Mouse (Mus musculus) liver, embryonic 12.5 days (tissue): ENCODE measurements around the gene Fam53b. TPM values are rescaled to one million over a fixed set of nuclear protein-coding genes. Genes with fewer than 3 reads are reported as not detected.

Source experiments
- ATAC-seq: fragments of 200-750 bp; cut with Nextera tagmentation; 2 replicates; pipeline ENCODE4 v1.8.0; 2017; ENCODE audit warnings: moderate number of reproducible peaks, mild to moderate bottlenecking, moderate library complexity
- H3K27ac ChIP-seq: fragments of 300-500 bp; sonication (generic); 2 replicates; pipeline ENCODE4 v1.5.1; 2016; ENCODE audit warnings: mild to moderate bottlenecking
- H3K27me3 ChIP-seq: fragments of 300-500 bp; sonication (generic); replicated peaks from 2 replicates; pipeline ENCODE4 v1.6.1; 2016; ENCODE audit warnings: mild to moderate bottlenecking, moderate library complexity
- H3K36me3 ChIP-seq: fragments of 300-500 bp; sonication (generic); 2 replicates; pipeline ENCODE4 v1.6.1; 2016; ENCODE audit warnings: mild to moderate bottlenecking, moderate library complexity
- H3K4me1 ChIP-seq: fragments of 300-500 bp; sonication (generic); 2 replicates; pipeline ENCODE4 v1.6.1; 2016
- H3K4me2 ChIP-seq: fragments of 300-500 bp; sonication (generic); 2 replicates; pipeline ENCODE4 v1.6.1; 2016; ENCODE audit warnings: mild to moderate bottlenecking, moderate library complexity
- H3K4me3 ChIP-seq: fragments of 300-500 bp; sonication (generic); 2 replicates; pipeline ENCODE4 v1.5.1; 2016; ENCODE audit warnings: mild to moderate bottlenecking, moderate library complexity
- H3K9ac ChIP-seq: fragments of 300-500 bp; sonication (generic); 2 replicates; pipeline ENCODE4 v1.6.1; 2016; ENCODE audit warnings: mild to moderate bottlenecking, moderate library complexity
- H3K9me3 ChIP-seq: fragments of 300-500 bp; sonication (generic); replicated peaks from 2 replicates; pipeline ENCODE4 v1.6.1; 2016; ENCODE audit warnings: mild to moderate bottlenecking, moderate library complexity
- WGBS: fragments of 180-500 bp; shearing (Covaris S2); methylation state at CpG from one replicate; pipeline ENCODE4 v1.1.7; 2016; ENCODE audit not compliant: insufficient replicate concordance; 5-methylcytosine and 5-hydroxymethylcytosine counted together
- polyA plus RNA-seq: library from polyadenylated mRNA; unstranded; fragments of >200 nt; fragmentation: Nextera tagmentation; extraction: Ambion mirVana; gene quantifications from 2 replicates; pipeline ENCODE4 v1.2.1, GENCODE M21; 2016

Gene Fam53b
- polyA plus RNA-seq, 1 experiment from 2014 or later = 28.8 TPM

- H3K27ac ChIP-seq = peak overlapping the region; percentile 80
- H3K36me3 ChIP-seq = no peaks in the 10 kb centered on the region
- H3K27me3 ChIP-seq = peaks cover 10% of the 10 kb centered on the region
- no peak for ATAC-seq
- no peak overlapping the region for H3K4me3 ChIP-seq
- 55% methylated on average over 6 of the region's 6 CpGs for WGBS
- H3K9ac ChIP-seq = peak overlapping the region; percentile 52; the same call in 1 of the 2 replicates
- peak overlapping the region; percentile 54 for H3K4me2 ChIP-seq
- no peaks in the 10 kb centered on the region for H3K9me3 ChIP-seq
- H3K4me1 ChIP-seq = peaks cover 94% of the 10 kb centered on the region
Measured at GRCm38 (mm10) chr7:132809721-132810120, 4.0 kb downstream of the Fam53b start.

- no peak for ATAC-seq
- peak overlapping the region; percentile 52 for H3K9ac ChIP-seq
- no peaks in the 10 kb centered on the region for H3K9me3 ChIP-seq
- peak overlapping the region; percentile 80 for H3K27ac ChIP-seq
- H3K4me2 ChIP-seq = peak overlapping the region; percentile 54
- H3K4me3 ChIP-seq = peak overlapping the region; percentile 14; the same call in 1 of the 2 replicates
- no peaks in the 10 kb centered on the region for H3K36me3 ChIP-seq
- 9% methylated on average over 20 of the region's 20 CpGs for WGBS
- peaks cover 10% of the 10 kb centered on the region for H3K27me3 ChIP-seq
- H3K4me1 ChIP-seq = peaks cover 97% of the 10 kb centered on the region
Measured at GRCm38 (mm10) chr7:132808841-132809682, 4.6 kb downstream of the Fam53b start.

- 75% methylated on average over 7 of the region's 7 CpGs for WGBS
- Histone ChIP-seq H3K4me2 (peak overlapping the region; percentile 54), H3K4me1 (peaks cover 97% of the 10 kb centered on the region), H3K9ac (peak overlapping the region; percentile 52), H3K9me3 (no peaks in the 10 kb centered on the region), H3K4me3 (no peak overlapping the region), H3K27ac (peak overlapping the region; percentile 80), H3K27me3 (peaks cover 2% of the 10 kb centered on the region), H3K36me3 (no peaks in the 10 kb centered on the region)
- no peak for ATAC-seq
Measured at GRCm38 (mm10) chr7:132808051-132808796, 5.5 kb downstream of the Fam53b start.

GRCm38 (mm10) chr7:132806926-132807857 is 6.5 kb downstream of the Fam53b start:
- Histone ChIP-seq H3K4me2 (no peak overlapping the region), H3K36me3 (peaks cover 5% of the 10 kb centered on the region; the same call in 1 of the 2 replicates), H3K9ac (no peak overlapping the region), H3K27ac (peak overlapping the region; percentile 80), H3K4me1 (peaks cover 99% of the 10 kb centered on the region), H3K9me3 (no peaks in the 10 kb centered on the region), H3K4me3 (no peak overlapping the region), H3K27me3 (no peaks in the 10 kb centered on the region)
- ATAC-seq = no peak
- WGBS = 73% methylated on average over 13 of the region's 13 CpGs

GRCm38 (mm10) chr7:132806286-132806685 is 7.4 kb downstream of the Fam53b start:
- no peak overlapping the region for H3K4me3 ChIP-seq
- no peak overlapping the region for H3K4me2 ChIP-seq
- 79% methylated on average over 5 of the region's 5 CpGs for WGBS
- no peak overlapping the region for H3K9ac ChIP-seq
- H3K36me3 ChIP-seq = peaks cover 7% of the 10 kb centered on the region; the same call in 1 of the 2 replicates
- H3K9me3 ChIP-seq = no peaks in the 10 kb centered on the region
- H3K27ac ChIP-seq = peak overlapping the region; percentile 57; the same call in 1 of the 2 replicates
- ATAC-seq = no peak
- peaks cover 98% of the 10 kb centered on the region for H3K4me1 ChIP-seq
- no peaks in the 10 kb centered on the region for H3K27me3 ChIP-seq

DNA sequence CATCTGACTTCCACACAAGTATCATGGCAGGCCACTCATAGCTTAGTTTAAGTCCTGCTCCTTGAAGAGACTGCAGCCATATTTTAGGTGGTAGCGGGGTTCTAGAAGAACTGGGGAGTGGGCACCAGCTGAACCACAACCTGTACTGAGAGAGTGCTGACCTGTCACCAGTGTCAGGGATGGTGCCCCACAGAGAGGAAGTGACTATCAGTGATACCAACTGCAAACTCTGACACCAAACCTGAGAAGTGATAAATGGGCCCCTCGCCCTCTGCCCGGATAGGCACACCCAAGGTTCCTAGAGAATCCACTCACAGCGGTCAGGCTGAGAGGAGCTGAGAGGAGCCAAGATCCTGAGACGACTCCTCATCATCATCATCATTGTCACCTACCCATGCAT is 8.7 kb downstream of the Fam53b start:
- Histone ChIP-seq H3K4me2 (peak overlapping the region; percentile 38), H3K9me3 (no peaks in the 10 kb centered on the region), H3K27me3 (no peaks in the 10 kb centered on the region), H3K36me3 (peaks cover 14% of the 10 kb centered on the region; the same call in 1 of the 2 replicates), H3K4me1 (peaks cover 98% of the 10 kb centered on the region), H3K4me3 (no peak overlapping the region), H3K9ac (peak overlapping the region; percentile 30; the same call in 1 of the 2 replicates), H3K27ac (peak overlapping the region; percentile 76)
- ATAC-seq = peak; percentile 80
- 15% methylated on average over 5 of the region's 5 CpGs for WGBS

DNA sequence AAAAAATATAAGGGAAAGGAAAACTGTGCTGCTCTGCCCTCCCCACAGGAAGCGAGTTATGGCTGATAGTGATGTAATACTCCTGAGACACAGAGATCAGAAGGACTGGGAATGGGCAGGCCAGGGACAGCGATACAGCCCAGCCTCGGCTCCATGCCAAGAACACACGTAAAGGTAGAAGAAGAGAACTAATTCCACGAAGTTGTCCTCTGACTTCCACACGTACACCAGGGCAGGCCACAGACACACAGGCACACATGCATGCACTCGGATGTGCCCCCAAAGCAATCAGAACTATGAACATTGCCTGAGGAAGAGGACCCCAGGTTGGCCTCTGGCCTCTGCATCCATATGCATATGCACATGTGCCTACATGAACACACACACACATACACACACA is 9.2 kb downstream of the Fam53b start:
- Histone ChIP-seq H3K9ac (peak overlapping the region; percentile 30), H3K4me3 (no peak overlapping the region), H3K9me3 (no peaks in the 10 kb centered on the region), H3K27ac (peak overlapping the region; percentile 76), H3K4me1 (peaks cover 98% of the 10 kb centered on the region), H3K4me2 (peak overlapping the region; percentile 38), H3K27me3 (no peaks in the 10 kb centered on the region), H3K36me3 (peaks cover 14% of the 10 kb centered on the region; the same call in 1 of the 2 replicates)
- no peak for ATAC-seq
- 65% methylated on average over 7 of the region's 7 CpGs for WGBS

GRCm38 (mm10) chr7:132803962-132804361 is 9.7 kb downstream of the Fam53b start:
- Histone ChIP-seq H3K27ac (peak overlapping the region; percentile 76), H3K36me3 (peaks cover 14% of the 10 kb centered on the region; the same call in 1 of the 2 replicates), H3K4me2 (peak overlapping the region; percentile 38), H3K27me3 (no peaks in the 10 kb centered on the region), H3K9me3 (no peaks in the 10 kb centered on the region), H3K4me1 (peaks cover 98% of the 10 kb centered on the region), H3K4me3 (no peak overlapping the region), H3K9ac (peak overlapping the region; percentile 30; the same call in 1 of the 2 replicates)
- peak; percentile 53 for ATAC-seq
- WGBS = 35% methylated on average over 3 of the region's 3 CpGs

DNA sequence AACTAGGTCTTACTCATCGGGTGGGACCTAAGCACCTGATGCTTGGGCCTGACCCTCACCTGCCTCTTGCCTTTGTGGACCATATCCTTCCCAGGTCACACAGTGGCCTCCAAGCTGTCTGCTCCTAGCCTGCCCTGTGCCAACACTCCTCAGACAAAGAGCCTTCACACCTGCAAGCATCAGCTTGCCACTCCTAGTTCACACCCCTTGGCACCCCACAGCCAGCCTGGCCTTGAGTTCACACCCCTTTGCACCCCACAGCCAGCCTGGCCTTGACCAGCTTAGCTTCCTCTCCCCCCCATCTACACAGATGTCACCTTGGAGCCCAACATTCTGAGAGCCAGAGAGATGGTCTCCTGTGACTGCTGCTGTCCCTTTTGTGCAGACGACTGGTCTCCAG is 10.3 kb downstream of the Fam53b start:
- 71% methylated on average over 2 of the region's 2 CpGs for WGBS
- Histone ChIP-seq H3K4me1 (peaks cover 97% of the 10 kb centered on the region), H3K36me3 (peaks cover 14% of the 10 kb centered on the region; the same call in 1 of the 2 replicates), H3K4me2 (no peak overlapping the region), H3K27ac (peak overlapping the region; percentile 76), H3K27me3 (no peaks in the 10 kb centered on the region), H3K4me3 (no peak overlapping the region), H3K9me3 (no peaks in the 10 kb centered on the region), H3K9ac (0 out of 2 replicates have a peak overlapping the region, but pooled peaks have one; percentile 5)
- ATAC-seq = no peak

- Histone ChIP-seq H3K36me3 (peaks cover 14% of the 10 kb centered on the region; the same call in 1 of the 2 replicates), H3K9me3 (no peaks in the 10 kb centered on the region), H3K4me1 (peaks cover 91% of the 10 kb centered on the region), H3K4me2 (no peak overlapping the region), H3K27ac (peak overlapping the region; percentile 12; the same call in 1 of the 2 replicates), H3K9ac (no peak overlapping the region), H3K4me3 (no peak overlapping the region), H3K27me3 (no peaks in the 10 kb centered on the region)
- 84% methylated on average over 11 of the region's 11 CpGs for WGBS
- ATAC-seq = no peak
Measured at GRCm38 (mm10) chr7:132802691-132803090, 11.0 kb downstream of the Fam53b start.

DNA sequence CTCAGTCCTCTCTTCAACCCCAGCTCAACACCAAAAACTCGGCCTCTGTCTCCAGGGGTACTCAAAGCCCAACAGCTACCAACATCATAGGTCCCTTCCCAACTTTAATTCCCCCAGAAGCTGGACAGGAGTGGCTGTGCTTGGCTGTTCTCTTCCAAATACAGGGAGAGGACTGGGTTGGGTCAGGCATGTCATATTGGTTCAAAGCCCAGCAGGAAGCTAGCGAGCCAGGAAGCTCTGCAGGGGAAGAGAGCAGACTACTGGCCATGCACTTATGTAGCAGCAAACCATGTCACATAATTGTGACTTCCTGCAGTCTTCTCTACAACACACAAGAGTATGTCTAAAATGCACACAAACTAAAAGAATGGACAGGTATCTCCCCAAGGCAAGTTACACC is 11.6 kb downstream of the Fam53b start:
- 79% methylated on average over 2 of the region's 2 CpGs for WGBS
- H3K4me2 ChIP-seq = no peak overlapping the region
- H3K27ac ChIP-seq = peak overlapping the region; percentile 12; the same call in 1 of the 2 replicates
- no peaks in the 10 kb centered on the region for H3K27me3 ChIP-seq
- H3K4me1 ChIP-seq = peaks cover 84% of the 10 kb centered on the region
- no peak for ATAC-seq
- no peaks in the 10 kb centered on the region for H3K9me3 ChIP-seq
- H3K36me3 ChIP-seq = peaks cover 14% of the 10 kb centered on the region; the same call in 1 of the 2 replicates
- no peak overlapping the region for H3K4me3 ChIP-seq
- no peak overlapping the region for H3K9ac ChIP-seq
